ENCODE assay signal across 17 mouse cellular contexts in the genomic region with DNA sequence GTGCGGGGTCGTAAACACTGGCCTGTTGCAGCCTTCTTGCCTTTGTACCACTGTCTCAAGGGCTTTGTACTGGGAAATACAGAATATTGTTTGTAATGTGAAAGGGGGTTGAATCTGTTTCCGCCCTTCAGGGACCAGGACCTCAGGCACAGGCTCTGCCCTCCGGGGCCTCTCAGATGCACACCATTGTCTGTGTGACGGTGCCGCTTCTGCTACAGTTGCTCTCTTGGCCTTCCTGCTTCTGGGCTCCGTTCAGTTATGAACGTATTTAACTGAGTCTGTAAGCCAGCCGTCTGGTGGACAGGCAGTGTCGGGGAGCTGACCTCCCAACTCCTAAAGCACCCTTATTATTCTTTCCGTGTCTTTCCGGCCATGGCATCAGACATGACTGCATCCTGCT. TPM values are rescaled to one million over a fixed set of nuclear protein-coding genes. Genes with fewer than 3 reads are reported as not detected.
DNase-seq lines count a peak whose midpoint lies in the region; ATAC-seq lines count a peak whose summit lies in the region.
"Had no signal": no experiment of that assay in that cellular context is flagged by ENCODE, and none has a peak within 500 bp of the region (broad histone marks: within the 10 kb centered on the region; RNA-seq: fewer than 3 reads in every experiment).

No protein-coding gene starts in this region.

- peak; percentile 87 for DNase-seq in heart, adult 11 months
- DNase-seq in heart, postnatal 4 days: no peak
- no peak for DNase-seq in lung, postnatal 14 days
- DNase-seq in midbrain, embryonic 10.5 days (ENCODE audit: low spot score): peak; percentile 21
- DNase-seq in cerebellum, adult 8-10 months: no peak
- no peak for DNase-seq in layer of hippocampus, postnatal 10 days (ENCODE audit: low spot score in 2 of 2)
- DNase-seq: adrenal gland, adult 2 months; kidney, adult 18-20 months; right cerebral cortex, postnatal 25 days; thymus, postnatal 4 days had no signal

- ATAC-seq in lung, embryonic 16.5 days (ENCODE audit: low read depth): no peak
- 0 out of 2 replicates have a peak, but pooled peaks have one; percentile 6 for ATAC-seq in neural tube, embryonic 13.5 days (ENCODE audit: low read depth)

- H3K4me1 ChIP-seq in lung, embryonic 16.5 days (replicated peaks; ENCODE audit: control insufficient read depth, insufficient read depth, low read length): peaks cover 24% of the 10 kb centered on the region
- H3K4me1 ChIP-seq in midbrain, embryonic 10.5 days: peaks cover 38% of the 10 kb centered on the region
- H3K4me1 ChIP-seq in neural tube, embryonic 13.5 days (replicated peaks): peaks cover 23% of the 10 kb centered on the region
- H3K4me1 ChIP-seq: heart, embryonic 15.5 days had no signal

- WGBS in lung, embryonic 16.5 days: 63% methylated on average over 12 of the region's 12 CpGs
- 27% methylated on average over 12 of the region's 12 CpGs for WGBS in midbrain, embryonic 10.5 days
- 14% methylated on average over 12 of the region's 12 CpGs for WGBS in neural tube, embryonic 13.5 days

- no peaks in the 10 kb centered on the region for H3K27me3 ChIP-seq in lung, embryonic 16.5 days (ENCODE audit: control insufficient read depth, insufficient read depth, low read depth, low read length)
- no peaks in the 10 kb centered on the region for H3K27me3 ChIP-seq in midbrain, embryonic 10.5 days (ENCODE audit: low read depth, poor library complexity, severe bottlenecking)
- H3K27me3 ChIP-seq in neural tube, embryonic 13.5 days: no peaks in the 10 kb centered on the region
- H3K27me3 ChIP-seq: CH12.LX; heart, embryonic 15.5 days; limb, embryonic 15.5 days had no signal

- no peak overlapping the region for H3K4me3 ChIP-seq in lung, embryonic 16.5 days (ENCODE audit: low read length)
- H3K4me3 ChIP-seq in midbrain, embryonic 10.5 days: 0 out of 2 replicates have a peak overlapping the region, but pooled peaks have one; percentile 22
- H3K4me3 ChIP-seq in neural tube, embryonic 13.5 days: no peak overlapping the region
- H3K4me3 ChIP-seq: erythroblast, embryonic 14.5 days; heart, embryonic 15.5 days; limb, embryonic 15.5 days; myocyte had no signal

- H3K9ac ChIP-seq in lung, embryonic 16.5 days (ENCODE audit: low read length): 0 out of 2 replicates have a peak overlapping the region, but pooled peaks have one; percentile 6
- peak overlapping the region; percentile 49 for H3K9ac ChIP-seq in neural tube, embryonic 13.5 days
- H3K9ac ChIP-seq: heart, embryonic 15.5 days; limb, embryonic 15.5 days had no signal

- H3K36me3 ChIP-seq in lung, embryonic 16.5 days (ENCODE audit: control insufficient read depth, insufficient read depth, low read length): 0 out of 2 replicates have a peak, but pooled peaks cover 2% of the 10 kb centered on the region
- peaks cover 11% of the 10 kb centered on the region; the same call in 1 of the 2 replicates for H3K36me3 ChIP-seq in midbrain, embryonic 10.5 days
- H3K36me3 ChIP-seq in neural tube, embryonic 13.5 days: no peaks in the 10 kb centered on the region
- H3K36me3 ChIP-seq: heart, embryonic 15.5 days; limb, embryonic 15.5 days had no signal

- no peaks in the 10 kb centered on the region for H3K9me3 ChIP-seq in lung, embryonic 16.5 days (ENCODE audit: control insufficient read depth, low read length)
- H3K9me3 ChIP-seq in midbrain, embryonic 10.5 days (replicated peaks): no peaks in the 10 kb centered on the region
- H3K9me3 ChIP-seq in neural tube, embryonic 13.5 days: no peaks in the 10 kb centered on the region
- H3K9me3 ChIP-seq: heart, embryonic 15.5 days; limb, embryonic 15.5 days had no signal

- no peak overlapping the region for H3K4me2 ChIP-seq in lung, embryonic 16.5 days (ENCODE audit: low read depth, low read length)
- H3K4me2 ChIP-seq in neural tube, embryonic 13.5 days: no peak overlapping the region
- H3K4me2 ChIP-seq: heart, embryonic 15.5 days; limb, embryonic 15.5 days had no signal

- peak overlapping the region; percentile 75 for H3K27ac ChIP-seq in lung, embryonic 16.5 days (ENCODE audit: low read length)
- H3K27ac ChIP-seq in midbrain, embryonic 10.5 days (replicated peaks): peak overlapping the region; percentile 83
- H3K27ac ChIP-seq in neural tube, embryonic 13.5 days (replicated peaks): peak overlapping the region; percentile 38
- H3K27ac ChIP-seq: heart, embryonic 15.5 days; limb, embryonic 15.5 days had no signal

RNA-seq across cellular contexts. Expression of gene Peli2, which starts 50.6 kb away (rescaled TPM):
- 10 to 100 TPM; 12.1 to 12.8 TPM for total RNA-seq in heart, postnatal 4 days (2021)
- 15.3 and 15.8 TPM in 2 replicates for polyA plus RNA-seq in lung, embryonic 16.5 days (2015; fragmentation: Nextera tagmentation; extraction: Ambion mirVana)
- 11.9 and 12.6 TPM in 2 replicates for polyA plus RNA-seq in midbrain, embryonic 10.5 days (2016; fragmentation: Nextera tagmentation; extraction: Ambion mirVana)
- 10.8 and 12.8 TPM in 2 replicates for polyA plus RNA-seq in neural tube, embryonic 13.5 days (2015; fragmentation: Nextera tagmentation; extraction: Ambion mirVana)
- 10 to 100 TPM; 20.4 to 23.5 TPM for total RNA-seq in layer of hippocampus, postnatal 10 days (2021)
- total RNA-seq: CH12.LX had no signal
- polyA plus RNA-seq: erythroblast, embryonic 14.5 days had no signal

Comparison
In these comparisons a context has a peak if more than half of its experiments do, and no peak if none do; other contexts are left out.
1. DNase-seq: peak in heart, adult 11 months (single experiment) and midbrain, embryonic 10.5 days (single experiment); none in heart, postnatal 4 days (single experiment), lung, postnatal 14 days (single experiment), cerebellum, adult 8-10 months (single experiment) and layer of hippocampus, postnatal 10 days (0 of 2).
2. Peak in every context shown above with its lines, with median percentiles within 50 percentile points of each other: H3K27ac ChIP-seq.